Mouse (Mus musculus) hindbrain, embryonic 15.5 days (tissue): ENCODE data around the gene Gm17655. TPM values are rescaled to one million over a fixed set of nuclear protein-coding genes. Genes with fewer than 3 reads are reported as not detected.
"Not testable (repeated sequence)": the region's sequence is repeated elsewhere in the genome, so short reads cannot be mapped to it uniquely, and the experiment has no call there.

Source experiments
- ATAC-seq: fragments of 200-750 bp; cut with Nextera tagmentation; 2 replicates; pipeline ENCODE4 v1.8.0; 2017; ENCODE audit warnings: low read depth, moderate number of reproducible peaks, moderate TSS enrichment; ENCODE audit not compliant: low FRiP score
- H3K27ac ChIP-seq: fragments of 300-500 bp; sonication (generic); replicated peaks from 2 replicates; pipeline ENCODE4 v1.5.1; 2015; ENCODE audit warnings: mild to moderate bottlenecking, inconsistent platforms
- H3K27me3 ChIP-seq: fragments of 300-500 bp; sonication (generic); 2 replicates; pipeline ENCODE4 v1.6.1; 2015; ENCODE audit warnings: control low read depth, inconsistent platforms
- H3K36me3 ChIP-seq: fragments of 300-500 bp; sonication (generic); 2 replicates; pipeline ENCODE4 v1.6.1; 2015; ENCODE audit warnings: control low read depth, inconsistent platforms
- H3K4me1 ChIP-seq: fragments of 300-500 bp; sonication (generic); replicated peaks from 2 replicates; pipeline ENCODE4 v1.6.1; 2015; ENCODE audit warnings: control low read depth, inconsistent platforms
- H3K4me2 ChIP-seq: fragments of 300-500 bp; sonication (generic); 2 replicates; pipeline ENCODE4 v1.6.1; 2015; ENCODE audit warnings: moderate library complexity, mild to moderate bottlenecking, inconsistent platforms
- H3K4me3 ChIP-seq: fragments of 300-500 bp; sonication (generic); 2 replicates; pipeline ENCODE4 v1.5.1; 2015; ENCODE audit warnings: mild to moderate bottlenecking, inconsistent platforms
- H3K9ac ChIP-seq: fragments of 300-500 bp; sonication (generic); 2 replicates; pipeline ENCODE4 v1.6.1; 2015; ENCODE audit warnings: inconsistent platforms
- H3K9me3 ChIP-seq: fragments of 300-500 bp; sonication (generic); 2 replicates; pipeline ENCODE4 v1.6.1; 2016; ENCODE audit warnings: control low read depth, inconsistent platforms
- WGBS: fragments of 180-500 bp; shearing (Covaris S2); methylation state at CpG from one replicate; pipeline ENCODE4 v1.1.7; 2015; 5-methylcytosine and 5-hydroxymethylcytosine counted together
- polyA plus RNA-seq: library from polyadenylated mRNA; unstranded; fragments of >200 nt; fragmentation: Nextera tagmentation; extraction: Ambion mirVana; gene quantifications from 2 replicates; pipeline ENCODE4 v1.2.1, GENCODE M21; 2015

The Gm17655 gene
- 4.3 and 6.4 TPM in 2 replicates for polyA plus RNA-seq

- ATAC-seq, H3K4me2 ChIP-seq, H3K27me3 ChIP-seq, H3K4me3 ChIP-seq, H3K4me1 ChIP-seq, H3K27ac ChIP-seq, H3K9ac ChIP-seq, H3K36me3 ChIP-seq: not testable (repeated sequence)
- H3K9me3 ChIP-seq, result peaks cover 13% of the 10 kb centered on the region; the same call in 1 of the 2 replicates
- 96% methylated on average over 2 of the region's 2 CpGs for WGBS
Observed at GRCm38 (mm10) chr5:110072413-110072812, at the start of gene Gm17655. TSS of gene Gm17655 (minus strand) at chr5:110072513.

GRCm38 (mm10) chr5:110109991-110110441, 37.7 kb upstream of the Gm17655 start, which contains the start of gene Zfp605:
TSS of gene Zfp605 (plus strand) at chr5:110110092.
- Histone ChIP-seq H3K27ac (peak within 1 kb of the TSS; percentile 94), H3K27me3 (no peaks in the 10 kb centered on the region), H3K9me3 (no peaks in the 10 kb centered on the region), H3K4me2 (peak within 1 kb of the TSS; percentile 76), H3K9ac (peak within 1 kb of the TSS; percentile 60), H3K36me3 (peaks cover 35% of the 10 kb centered on the region), H3K4me1 (peaks cover 18% of the 10 kb centered on the region), H3K4me3 (peak within 1 kb of the TSS; percentile 59)
- ATAC-seq, result peak; percentile 77
- under 1% methylated on average over 12 of the region's 12 CpGs for WGBS

GRCm38 (mm10) chr5:110108305-110108628, 36.0 kb upstream of the Gm17655 start:
- no peak overlapping the region for H3K9ac ChIP-seq
- 2% methylated on average over 7 of the region's 7 CpGs for WGBS

GRCm38 (mm10) chr5:110107581-110108304, 35.4 kb upstream of the Gm17655 start, which contains the start of gene Gtpbp6:
TSS of gene Gtpbp6 (minus strand) at chr5:110108197.
- peak within 1 kb of the TSS; percentile 91 for H3K9ac ChIP-seq
- under 1% methylated on average over 71 of the region's 71 CpGs for WGBS
- peak within 1 kb of the TSS; percentile 89 for H3K4me3 ChIP-seq
- no peaks in the 10 kb centered on the region for H3K27me3 ChIP-seq
- ATAC-seq, result peak; percentile 79
- peaks cover 39% of the 10 kb centered on the region for H3K36me3 ChIP-seq
- no peaks in the 10 kb centered on the region for H3K9me3 ChIP-seq
- peaks cover 18% of the 10 kb centered on the region for H3K4me1 ChIP-seq
- peak within 1 kb of the TSS; percentile 99 for H3K27ac ChIP-seq
- H3K4me2 ChIP-seq, result peak within 1 kb of the TSS; percentile 89

More at GRCm38 (mm10) chr5:110108305-110108628, 36.0 kb upstream of the Gm17655 start:
- H3K27ac ChIP-seq, result peak overlapping the region; percentile 99
- H3K4me2 ChIP-seq, result peak overlapping the region; percentile 89
- H3K4me3 ChIP-seq, result peak overlapping the region; percentile 89
- peaks cover 39% of the 10 kb centered on the region for H3K36me3 ChIP-seq
- no peaks in the 10 kb centered on the region for H3K27me3 ChIP-seq
- H3K9me3 ChIP-seq, result no peaks in the 10 kb centered on the region
- H3K4me1 ChIP-seq, result peaks cover 18% of the 10 kb centered on the region
- no peak for ATAC-seq

GRCm38 (mm10) chr5:110106901-110107564, 34.7 kb upstream of the Gm17655 start:
- WGBS, result 13% methylated on average over 41 of the region's 41 CpGs
- Histone ChIP-seq H3K4me3 (peak overlapping the region; percentile 89), H3K27me3 (no peaks in the 10 kb centered on the region), H3K4me2 (peak overlapping the region; percentile 89), H3K36me3 (peaks cover 38% of the 10 kb centered on the region), H3K4me1 (peaks cover 20% of the 10 kb centered on the region), H3K27ac (peak overlapping the region; percentile 99), H3K9ac (peak overlapping the region; percentile 91), H3K9me3 (no peaks in the 10 kb centered on the region)
- peak; percentile 3; the same call in 1 of the 2 replicates for ATAC-seq

- Histone ChIP-seq H3K9ac (peak overlapping the region; percentile 91; the same call in 1 of the 2 replicates), H3K27me3 (no peaks in the 10 kb centered on the region), H3K9me3 (no peaks in the 10 kb centered on the region), H3K4me3 (peak overlapping the region; percentile 89), H3K27ac (no peak overlapping the region), H3K4me2 (peak overlapping the region; percentile 89), H3K4me1 (peaks cover 27% of the 10 kb centered on the region), H3K36me3 (peaks cover 38% of the 10 kb centered on the region)
- 94% methylated on average over 26 of the region's 26 CpGs for WGBS
- ATAC-seq, result no peak
Observed at GRCm38 (mm10) chr5:110106140-110106871, 34.0 kb upstream of the Gm17655 start.

- no peaks in the 10 kb centered on the region for H3K27me3 ChIP-seq
- ATAC-seq, result no peak
- H3K9me3 ChIP-seq, result no peaks in the 10 kb centered on the region
- H3K9ac ChIP-seq, result no peak overlapping the region
- H3K4me2 ChIP-seq, result no peak overlapping the region
- 96% methylated on average over 36 of the region's 36 CpGs for WGBS
- H3K4me1 ChIP-seq, result peaks cover 34% of the 10 kb centered on the region
- no peak overlapping the region for H3K4me3 ChIP-seq
- peaks cover 38% of the 10 kb centered on the region for H3K36me3 ChIP-seq
- no peak overlapping the region for H3K27ac ChIP-seq
Observed at GRCm38 (mm10) chr5:110104616-110105380, 32.5 kb upstream of the Gm17655 start.

GRCm38 (mm10) chr5:110103901-110104615, 31.7 kb upstream of the Gm17655 start:
- Histone ChIP-seq H3K4me2 (no peak overlapping the region), H3K27ac (no peak overlapping the region), H3K9me3 (no peaks in the 10 kb centered on the region), H3K27me3 (no peaks in the 10 kb centered on the region), H3K4me3 (no peak overlapping the region), H3K4me1 (peaks cover 35% of the 10 kb centered on the region), H3K9ac (no peak overlapping the region), H3K36me3 (peaks cover 38% of the 10 kb centered on the region)
- ATAC-seq, result no peak
- 95% methylated on average over 27 of the region's 27 CpGs for WGBS

- 95% methylated on average over 19 of the region's 19 CpGs for WGBS
- Histone ChIP-seq H3K27me3 (no peaks in the 10 kb centered on the region), H3K4me1 (peaks cover 35% of the 10 kb centered on the region), H3K9ac (no peak overlapping the region), H3K36me3 (peaks cover 38% of the 10 kb centered on the region), H3K4me2 (no peak overlapping the region), H3K4me3 (no peak overlapping the region), H3K27ac (no peak overlapping the region), H3K9me3 (no peaks in the 10 kb centered on the region)
- ATAC-seq, result no peak
Observed at GRCm38 (mm10) chr5:110102853-110103625, 30.7 kb upstream of the Gm17655 start.

GRCm38 (mm10) chr5:110102429-110102828, 30.1 kb upstream of the Gm17655 start:
- Histone ChIP-seq H3K27ac (no peak overlapping the region), H3K4me2 (peak overlapping the region; percentile 82), H3K9ac (no peak overlapping the region), H3K4me1 (peaks cover 35% of the 10 kb centered on the region), H3K36me3 (peaks cover 38% of the 10 kb centered on the region), H3K9me3 (no peaks in the 10 kb centered on the region), H3K27me3 (no peaks in the 10 kb centered on the region), H3K4me3 (no peak overlapping the region)
- 92% methylated on average over 13 of the region's 13 CpGs for whole genome bisulfite sequencing
- no peak for ATAC-seq
